Mouse (Mus musculus) kidney, embryonic 15.5 days (tissue): Measurements from ENCODE around the gene Scamp2. TPM values are rescaled to one million over a fixed set of nuclear protein-coding genes. Genes with fewer than 3 reads are reported as not detected.

ENCODE experiments used
- ATAC-seq: fragments of 200-750 bp; cut with Nextera tagmentation; replicated peaks from 2 replicates; pipeline ENCODE4 v1.8.0; 2017; ENCODE audit warnings: moderate TSS enrichment; ENCODE audit not compliant: low FRiP score
- H3K27ac ChIP-seq: fragments of 300-500 bp; sonication (generic); 2 replicates; pipeline ENCODE4 v1.5.1; 2015; ENCODE audit warnings: mild to moderate bottlenecking, inconsistent platforms
- H3K27me3 ChIP-seq: fragments of 300-500 bp; sonication (generic); 2 replicates; pipeline ENCODE4 v1.6.1; 2015; ENCODE audit warnings: inconsistent platforms
- H3K36me3 ChIP-seq: fragments of 300-500 bp; sonication (generic); 2 replicates; pipeline ENCODE4 v1.6.1; 2015; ENCODE audit warnings: inconsistent platforms
- H3K4me1 ChIP-seq: fragments of 300-500 bp; sonication (generic); 2 replicates; pipeline ENCODE4 v1.6.1; 2015; ENCODE audit warnings: inconsistent platforms
- H3K4me2 ChIP-seq: fragments of 300-500 bp; sonication (generic); 2 replicates; pipeline ENCODE4 v1.6.1; 2015; ENCODE audit warnings: moderate library complexity, mild to moderate bottlenecking, inconsistent platforms
- H3K4me3 ChIP-seq: fragments of 300-500 bp; sonication (generic); replicated peaks from 2 replicates; pipeline ENCODE4 v1.5.1; 2015; ENCODE audit warnings: mild to moderate bottlenecking, inconsistent platforms
- H3K9ac ChIP-seq: fragments of 300-500 bp; sonication (generic); 2 replicates; pipeline ENCODE4 v1.6.1; 2015; ENCODE audit warnings: mild to moderate bottlenecking, inconsistent platforms
- H3K9me3 ChIP-seq: fragments of 300-500 bp; sonication (generic); replicated peaks from 2 replicates; pipeline ENCODE4 v1.6.1; 2016; ENCODE audit warnings: inconsistent platforms
- WGBS: fragments of 180-500 bp; shearing (Covaris S2); methylation state at CpG from one replicate; pipeline ENCODE4 v1.1.7; 2015; ENCODE audit warnings: mixed read lengths; 5-methylcytosine and 5-hydroxymethylcytosine counted together
- polyA plus RNA-seq: library from polyadenylated mRNA; unstranded; fragments of >200 nt; fragmentation: Nextera tagmentation; extraction: Ambion mirVana; gene quantifications from 2 replicates; pipeline ENCODE4 v1.2.1, GENCODE M21; 2015

The Scamp2 gene
- polyA plus RNA-seq, 1 experiment from 2014 or later, result 85.5 TPM

DNA sequence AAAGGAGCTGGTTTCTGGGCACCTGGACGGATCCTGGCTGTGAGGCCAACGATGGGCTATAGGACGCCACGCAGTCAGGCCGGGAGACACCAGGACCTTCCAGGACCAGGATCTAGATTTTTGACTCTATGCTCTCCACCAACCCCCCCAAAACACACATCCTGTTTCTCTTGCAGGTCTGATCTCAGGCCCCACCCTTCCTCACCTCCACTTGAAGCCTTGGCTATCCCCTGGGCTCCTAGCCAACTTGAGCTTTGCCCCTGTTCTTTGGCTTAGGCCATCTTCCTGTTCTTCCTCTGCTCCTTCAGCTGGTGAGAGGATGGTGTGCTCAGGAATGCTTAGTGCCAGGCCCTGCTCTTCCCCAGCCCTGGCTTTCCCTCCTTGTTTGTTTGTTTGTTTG is 59.9 kb downstream of the Scamp2 start, which contains the start of gene Lman1l:
TSS of gene Lman1l (minus strand) at position 101 of the 400 bp plus-strand sequence.
- Histone ChIP-seq H3K4me3 (no peak within 1 kb of the TSS), H3K27me3 (no peaks in the 10 kb centered on the region), H3K27ac (no peak within 1 kb of the TSS), H3K36me3 (peaks cover 16% of the 10 kb centered on the region), H3K4me1 (no peaks in the 10 kb centered on the region), H3K9ac (no peak within 1 kb of the TSS), H3K9me3 (no peaks in the 10 kb centered on the region), H3K4me2 (no peak within 1 kb of the TSS)
- ATAC-seq, result no peak
- 92% methylated on average over 5 of the region's 5 CpGs for WGBS

DNA sequence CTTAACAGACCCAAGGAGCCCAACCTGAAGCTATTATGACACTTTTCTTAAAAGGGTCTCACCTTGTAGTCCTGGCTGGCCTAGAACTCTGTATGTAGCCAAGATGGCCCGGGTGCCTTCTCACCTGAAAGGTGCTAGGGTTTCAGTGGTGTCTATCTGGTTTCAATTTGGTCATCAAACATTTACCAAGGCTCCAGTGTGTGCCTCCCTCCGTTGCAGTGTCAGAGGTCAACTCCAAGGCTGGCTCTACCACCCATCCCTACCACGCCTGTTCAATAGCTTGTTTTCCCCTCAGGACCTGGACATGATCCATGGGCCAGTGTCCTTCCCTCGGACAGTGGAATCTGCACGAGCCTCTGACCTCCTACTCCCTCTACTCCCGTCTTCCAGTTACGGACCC is 63.6 kb downstream of the Scamp2 start:
- H3K27ac ChIP-seq, result no peak overlapping the region
- H3K4me2 ChIP-seq, result no peak overlapping the region
- no peak overlapping the region for H3K4me3 ChIP-seq
- H3K9me3 ChIP-seq, result no peaks in the 10 kb centered on the region
- no peaks in the 10 kb centered on the region for H3K4me1 ChIP-seq
- no peak for ATAC-seq
- WGBS, result 79% methylated on average over 7 of the region's 7 CpGs
- H3K9ac ChIP-seq, result no peak overlapping the region
- no peaks in the 10 kb centered on the region for H3K27me3 ChIP-seq
- peaks cover 52% of the 10 kb centered on the region for H3K36me3 ChIP-seq

DNA sequence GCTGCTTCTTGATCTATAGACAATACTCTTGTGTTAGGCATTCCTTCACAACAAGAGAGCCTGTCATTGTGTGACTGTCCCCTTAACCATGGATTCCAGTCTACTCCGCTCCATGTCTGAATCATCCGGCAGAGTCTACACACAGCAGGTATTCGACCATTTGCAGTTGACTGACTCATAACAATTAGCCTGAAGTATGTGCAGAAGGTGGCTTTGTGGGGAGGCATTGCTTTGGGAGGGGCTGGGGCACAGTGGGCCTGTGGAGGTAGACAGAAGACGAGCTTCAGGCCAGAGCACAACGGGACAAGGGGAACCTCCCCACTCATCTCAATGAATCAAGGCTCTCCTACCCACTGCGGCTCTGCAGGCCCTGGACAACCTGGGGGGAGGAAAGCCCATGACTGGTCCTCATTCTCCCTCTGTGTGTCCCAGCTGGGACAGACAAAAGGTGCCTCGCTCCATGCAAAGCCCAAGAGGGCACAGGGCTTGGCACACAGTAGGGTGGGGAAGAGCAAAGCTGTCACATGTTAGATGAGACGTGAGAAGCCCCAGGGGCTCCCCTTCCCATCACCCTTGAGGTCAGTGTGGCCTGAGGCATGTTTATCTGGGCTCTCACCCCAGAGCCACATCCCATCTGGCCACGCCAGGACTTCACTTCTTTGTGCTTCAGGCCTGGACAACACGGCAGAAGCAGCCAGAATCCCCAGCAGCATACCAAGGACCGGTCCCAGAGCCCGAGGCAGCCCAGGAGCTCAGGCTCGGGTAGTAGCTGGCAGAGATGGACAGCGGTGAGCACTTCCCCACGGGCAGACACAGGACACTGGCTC is 65.1 kb downstream of the Scamp2 start:
- no peak overlapping the region for H3K4me3 ChIP-seq
- H3K9me3 ChIP-seq, result no peaks in the 10 kb centered on the region
- H3K4me2 ChIP-seq, result no peak overlapping the region
- no peaks in the 10 kb centered on the region for H3K27me3 ChIP-seq
- H3K36me3 ChIP-seq, result peaks cover 67% of the 10 kb centered on the region
- whole genome bisulfite sequencing, result 82% methylated on average over 15 of the region's 15 CpGs
- H3K9ac ChIP-seq, result no peak overlapping the region
- no peak overlapping the region for H3K27ac ChIP-seq
- no peak for ATAC-seq
- H3K4me1 ChIP-seq, result no peaks in the 10 kb centered on the region

DNA sequence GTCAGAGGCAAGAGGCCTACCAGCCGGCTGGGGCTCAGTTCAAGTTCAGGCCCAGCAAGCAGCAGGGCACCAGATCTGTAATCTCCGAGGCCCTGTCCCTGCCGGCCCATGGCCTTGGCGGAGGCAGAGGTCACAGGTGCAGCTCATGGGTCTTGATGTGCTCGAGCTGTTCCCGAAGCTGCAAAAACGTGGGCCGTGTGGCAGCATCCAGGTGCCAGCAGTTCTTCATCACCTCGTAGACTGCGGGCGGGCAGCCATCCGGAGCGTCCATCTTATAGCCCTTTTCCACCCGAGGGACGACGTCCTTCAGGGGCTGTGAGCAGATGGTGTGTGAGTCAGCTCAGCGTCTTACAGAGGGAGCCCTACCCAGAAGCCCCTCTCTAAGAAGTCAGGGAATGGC is 66.4 kb downstream of the Scamp2 start:
- H3K27me3 ChIP-seq, result no peaks in the 10 kb centered on the region
- WGBS, result 83% methylated on average over 17 of the region's 17 CpGs
- H3K9ac ChIP-seq, result no peak overlapping the region
- H3K4me1 ChIP-seq, result no peaks in the 10 kb centered on the region
- H3K9me3 ChIP-seq, result no peaks in the 10 kb centered on the region
- H3K36me3 ChIP-seq, result peaks cover 77% of the 10 kb centered on the region
- no peak overlapping the region for H3K4me2 ChIP-seq
- H3K27ac ChIP-seq, result no peak overlapping the region
- no peak overlapping the region for H3K4me3 ChIP-seq
- no peak for ATAC-seq

DNA sequence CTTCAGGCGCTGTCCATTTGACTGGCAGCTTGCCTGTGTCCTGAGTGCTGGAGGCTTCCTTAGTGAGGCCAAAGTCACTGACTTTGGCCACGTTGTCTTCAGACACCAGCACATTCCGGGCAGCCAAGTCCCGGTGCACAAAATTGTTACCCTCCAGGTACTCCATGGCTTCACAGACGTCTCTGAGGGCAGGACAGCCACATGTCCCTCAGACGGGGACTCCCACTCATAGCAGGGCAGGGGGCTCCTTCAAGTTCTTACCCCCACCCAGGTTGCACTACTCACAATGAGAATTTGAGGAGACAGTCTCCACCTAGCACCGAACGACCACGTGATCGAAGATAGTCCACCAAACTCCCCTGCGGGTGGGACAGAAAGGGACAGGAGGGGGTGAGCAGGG is 67.1 kb downstream of the Scamp2 start:
- no peaks in the 10 kb centered on the region for H3K4me1 ChIP-seq
- H3K36me3 ChIP-seq, result peaks cover 77% of the 10 kb centered on the region
- H3K9me3 ChIP-seq, result no peaks in the 10 kb centered on the region
- 91% methylated on average over 11 of the region's 11 CpGs for WGBS
- ATAC-seq, result no peak
- H3K4me2 ChIP-seq, result no peak overlapping the region
- no peaks in the 10 kb centered on the region for H3K27me3 ChIP-seq
- H3K27ac ChIP-seq, result no peak overlapping the region
- no peak overlapping the region for H3K9ac ChIP-seq
- H3K4me3 ChIP-seq, result no peak overlapping the region

DNA sequence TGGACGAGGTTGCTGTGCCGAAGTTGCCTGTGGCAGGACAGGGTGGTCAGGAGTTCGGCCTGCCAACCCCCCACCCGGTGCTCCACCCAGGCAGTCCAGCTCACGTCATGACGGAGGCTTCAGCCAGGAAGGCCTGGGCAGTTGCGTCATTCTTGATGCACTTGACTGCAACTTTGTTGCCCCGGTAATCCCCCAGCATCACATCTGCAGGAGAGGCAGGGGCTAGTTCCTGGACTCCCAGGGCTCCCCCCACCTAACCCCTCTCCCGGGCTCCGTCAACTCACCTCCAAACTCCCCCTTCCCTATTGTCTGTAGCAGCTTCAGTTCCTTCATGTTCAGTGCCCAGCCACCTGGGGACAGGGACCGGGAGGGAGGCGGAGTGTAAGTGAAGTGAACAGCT is 68.0 kb downstream of the Scamp2 start:
- H3K27ac ChIP-seq, result no peak overlapping the region
- no peak for ATAC-seq

DNA sequence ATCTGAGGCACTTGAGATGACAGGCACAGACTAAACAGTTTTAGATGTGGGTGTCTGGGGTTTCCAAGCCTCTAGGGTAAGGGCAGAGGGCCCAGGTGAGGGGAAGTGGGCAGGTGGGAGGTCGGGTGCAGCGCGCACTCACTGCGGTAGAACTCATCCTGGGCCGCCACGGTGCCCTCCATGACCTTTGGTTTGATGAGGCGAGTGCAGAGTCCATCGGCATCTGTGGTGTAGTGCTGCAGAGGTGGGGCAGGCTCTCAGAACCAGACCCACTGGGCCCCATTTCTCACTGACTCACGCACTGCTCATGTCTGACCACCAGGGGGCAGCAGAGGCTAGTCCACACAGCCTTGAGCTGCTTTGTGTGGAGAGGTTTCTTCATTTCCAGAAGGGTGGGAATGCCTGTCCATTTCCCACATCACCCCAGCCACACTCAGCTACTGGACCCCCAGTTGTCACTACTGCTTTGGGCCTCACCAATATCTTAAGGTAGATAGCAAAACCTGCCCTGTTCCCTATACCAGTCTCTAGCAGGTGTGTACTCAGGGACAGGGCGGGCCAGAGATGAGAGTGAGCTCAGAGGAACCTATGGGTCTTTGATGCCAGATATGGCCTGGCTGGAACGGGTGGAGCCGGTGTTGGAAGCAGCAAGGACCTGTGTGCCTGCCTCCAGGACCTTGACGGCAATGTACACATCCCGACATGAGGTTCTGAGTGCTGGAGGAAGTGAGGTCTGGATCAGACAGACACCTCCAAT is 68.6 kb downstream of the Scamp2 start:
- ATAC-seq, result peak; percentile 61
- no peak overlapping the region for H3K4me2 ChIP-seq
- no peak overlapping the region for H3K9ac ChIP-seq
- 0 out of 2 replicates have a peak, but pooled peaks cover 3% of the 10 kb centered on the region for H3K4me1 ChIP-seq
- H3K36me3 ChIP-seq, result peaks cover 73% of the 10 kb centered on the region
- H3K27me3 ChIP-seq, result no peaks in the 10 kb centered on the region
- H3K27ac ChIP-seq, result no peak overlapping the region
- 65% methylated on average over 14 of the region's 14 CpGs for WGBS
- H3K4me3 ChIP-seq, result no peak overlapping the region
- no peaks in the 10 kb centered on the region for H3K9me3 ChIP-seq

More for the DNA sequence above, 68.0 kb downstream of the Scamp2 start:
- no peak overlapping the region for H3K4me3 ChIP-seq
- H3K4me2 ChIP-seq, result no peak overlapping the region
- WGBS, result 91% methylated on average over 12 of the region's 12 CpGs
- no peaks in the 10 kb centered on the region for H3K9me3 ChIP-seq
- H3K36me3 ChIP-seq, result peaks cover 77% of the 10 kb centered on the region
- H3K4me1 ChIP-seq, result 0 out of 2 replicates have a peak, but pooled peaks cover 3% of the 10 kb centered on the region
- no peaks in the 10 kb centered on the region for H3K27me3 ChIP-seq
- H3K9ac ChIP-seq, result no peak overlapping the region

DNA sequence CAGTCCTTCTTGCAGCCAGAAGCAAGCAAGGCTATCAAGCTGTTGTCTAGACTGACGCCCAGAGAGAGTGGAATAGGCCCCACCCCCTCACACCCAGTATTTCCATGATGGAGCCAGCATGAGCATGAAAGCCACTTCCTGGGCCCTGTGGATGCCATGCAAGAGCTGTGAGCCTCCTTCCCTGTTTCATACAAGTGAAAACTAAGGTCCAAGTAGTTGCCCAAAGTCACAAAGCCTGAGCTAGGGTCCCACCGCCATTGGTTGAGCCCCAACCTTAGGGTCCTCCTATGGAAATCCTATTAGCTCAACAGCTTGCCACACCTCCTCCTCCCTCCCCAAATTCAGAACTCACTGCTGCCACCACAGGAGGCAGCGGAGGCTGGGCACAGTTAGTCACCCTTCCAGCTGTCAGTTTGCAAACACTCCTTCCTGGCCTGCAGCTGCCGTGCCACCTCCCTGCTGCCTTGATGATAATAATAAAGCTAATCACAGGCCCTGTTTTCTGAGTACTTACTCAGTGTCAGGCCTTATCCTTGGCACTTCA is 72.8 kb downstream of the Scamp2 start:
- no peak for ATAC-seq
- H3K36me3 ChIP-seq, result peaks cover 31% of the 10 kb centered on the region
- 42% methylated on average over 4 of the region's 4 CpGs for WGBS
- no peak overlapping the region for H3K4me2 ChIP-seq
- no peaks in the 10 kb centered on the region for H3K9me3 ChIP-seq
- H3K27me3 ChIP-seq, result no peaks in the 10 kb centered on the region
- peaks cover 25% of the 10 kb centered on the region for H3K4me1 ChIP-seq
- H3K27ac ChIP-seq, result no peak overlapping the region
- H3K4me3 ChIP-seq, result no peak overlapping the region
- H3K9ac ChIP-seq, result no peak overlapping the region

DNA sequence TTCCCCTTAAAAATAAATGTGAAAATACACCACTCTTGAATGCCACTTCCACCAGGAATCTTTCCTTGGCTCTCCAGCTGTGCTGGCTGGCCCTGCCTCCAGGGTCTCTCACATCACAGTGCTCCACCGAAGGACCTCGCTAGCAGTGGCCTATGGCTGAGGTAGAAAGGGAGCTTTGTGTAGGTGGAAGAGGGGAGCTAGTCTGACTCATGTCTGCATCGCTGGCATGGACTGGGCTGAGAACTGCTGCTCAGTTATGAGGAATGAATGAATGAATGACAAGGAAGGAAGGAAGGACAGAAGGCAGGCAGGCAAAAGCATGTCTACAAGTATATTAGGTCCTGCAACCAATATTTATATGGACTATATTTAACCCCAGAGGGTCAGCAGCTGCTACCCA is 76.5 kb downstream of the Scamp2 start:
- Histone ChIP-seq H3K27me3 (no peaks in the 10 kb centered on the region), H3K4me3 (no peak overlapping the region), H3K4me2 (peak overlapping the region; percentile 44; the same call in 1 of the 2 replicates), H3K9me3 (no peaks in the 10 kb centered on the region), H3K27ac (peak overlapping the region; percentile 90), H3K4me1 (peaks cover 62% of the 10 kb centered on the region), H3K9ac (0 out of 2 replicates have a peak overlapping the region, but pooled peaks have one; percentile 17), H3K36me3 (peaks cover 9% of the 10 kb centered on the region)
- no peak for ATAC-seq
- WGBS, result 46% methylated on average over 3 of the region's 3 CpGs

DNA sequence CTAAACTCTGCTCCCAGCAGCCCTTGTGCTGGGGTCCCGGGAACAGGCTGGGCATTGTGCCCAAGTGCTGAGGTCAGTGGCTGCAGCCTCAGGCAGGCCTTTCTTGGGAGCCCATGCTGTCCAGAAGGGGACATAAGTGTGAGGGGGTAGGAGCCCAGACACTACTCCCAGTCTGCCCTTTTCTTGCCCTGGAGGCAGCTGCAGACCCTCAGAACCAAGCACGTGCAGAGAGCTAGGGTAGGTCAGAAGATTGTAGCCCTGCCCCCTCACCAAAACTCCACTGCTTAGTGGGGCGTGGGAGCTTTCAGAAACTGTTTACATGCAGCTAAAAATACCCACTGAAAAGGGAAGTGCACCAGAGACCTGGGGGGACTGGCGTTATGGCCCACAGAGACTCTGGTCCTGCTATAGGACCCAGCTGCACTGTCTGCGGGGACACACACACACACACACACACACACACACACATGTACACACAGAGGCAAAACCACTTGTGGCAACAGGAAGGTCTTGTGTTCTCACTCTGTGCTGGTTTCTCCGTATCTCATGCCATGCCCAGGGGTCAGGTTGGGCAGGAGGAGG is 77.1 kb downstream of the Scamp2 start:
- Histone ChIP-seq H3K27ac (peak overlapping the region; percentile 90), H3K4me1 (peaks cover 68% of the 10 kb centered on the region), H3K4me3 (no peak overlapping the region), H3K9ac (0 out of 2 replicates have a peak overlapping the region, but pooled peaks have one; percentile 31), H3K27me3 (no peaks in the 10 kb centered on the region), H3K9me3 (no peaks in the 10 kb centered on the region), H3K4me2 (peak overlapping the region; percentile 44), H3K36me3 (peaks cover 9% of the 10 kb centered on the region)
- peak; percentile 55 for ATAC-seq
- WGBS, result 13% methylated on average over 6 of the region's 6 CpGs
